Mouse (Mus musculus) lung, embryonic 14.5 days (tissue): ENCODE measurements around the gene Ddx17. TPM values are rescaled to one million over a fixed set of nuclear protein-coding genes. Genes with fewer than 3 reads are reported as not detected.
A peak's percentile ranks its signal among the peaks of the same experiment; 100 is the strongest.

Experiments used
- ATAC-seq: fragments of 200-750 bp; cut with Nextera tagmentation; 2 replicates; pipeline ENCODE4 v1.8.0; 2017; ENCODE audit warnings: mild to moderate bottlenecking, moderate TSS enrichment, moderate library complexity; ENCODE audit not compliant: insufficient read depth
- DNase-seq: peaks from one replicate; pipeline ENCODE4 v3.0.0-alpha.2; 2015
- H3K27ac ChIP-seq: fragments of 300-500 bp; sonication (generic); 2 replicates; pipeline ENCODE4 v1.5.1; 2014; ENCODE audit warnings: low read depth, mild to moderate bottlenecking, moderate library complexity
- H3K27me3 ChIP-seq: fragments of 300-500 bp; sonication (generic); 2 replicates; pipeline ENCODE4 v1.6.1; 2014; ENCODE audit warnings: low read length, control low read depth; ENCODE audit not compliant: insufficient read depth
- H3K36me3 ChIP-seq: fragments of 300-500 bp; sonication (generic); 2 replicates; pipeline ENCODE4 v1.6.1; 2014; ENCODE audit warnings: control low read depth; ENCODE audit not compliant: insufficient read depth
- H3K4me1 ChIP-seq: fragments of 300-500 bp; sonication (generic); 2 replicates; pipeline ENCODE4 v1.6.1; 2014; ENCODE audit warnings: antibody characterized with exemption, control low read depth; ENCODE audit not compliant: insufficient read depth
- H3K4me2 ChIP-seq: fragments of 300-500 bp; sonication (generic); 2 replicates; pipeline ENCODE4 v1.6.1; 2014; ENCODE audit warnings: mild to moderate bottlenecking
- H3K4me3 ChIP-seq: fragments of 300-500 bp; sonication (generic); 2 replicates; pipeline ENCODE4 v1.5.1; 2014; ENCODE audit warnings: low read depth, low read length
- H3K9ac ChIP-seq: fragments of 300-500 bp; sonication (generic); 2 replicates; pipeline ENCODE4 v1.6.1; 2014
- H3K9me3 ChIP-seq: fragments of 300-500 bp; sonication (generic); 2 replicates; pipeline ENCODE4 v1.6.1; 2016; ENCODE audit warnings: low read depth, low read length, control low read depth
- CTCF ChIP-seq: IDR thresholded peaks from 2 replicates; pipeline ENCODE4 v1.5.1; 2016; ENCODE audit warnings: antibody characterized with exemption, low read depth
- WGBS: fragments of 180-500 bp; shearing (Covaris S2); extraction: QIAGEN DNeasy Blood & Tissue Kit; methylation state at CpG from one replicate; pipeline ENCODE4 v1.1.7; 2014; 5-methylcytosine and 5-hydroxymethylcytosine counted together
- microRNA-seq: library from miRNA; unstranded; fragments of <30 nt; microRNA quantifications from one replicate; pipeline ENCODE4, GENCODE M21; 2016; ENCODE audit warnings: borderline number of aligned reads
- polyA plus RNA-seq: library from polyadenylated mRNA; unstranded; fragments of >200 nt; fragmentation: Nextera tagmentation; extraction: Ambion mirVana; gene quantifications from 2 replicates; pipeline ENCODE4 v1.2.1, GENCODE M21; 2014

Ddx17 gene
- polyA plus RNA-seq, 1 experiment from 2014 or later = 83.8 TPM

DNA sequence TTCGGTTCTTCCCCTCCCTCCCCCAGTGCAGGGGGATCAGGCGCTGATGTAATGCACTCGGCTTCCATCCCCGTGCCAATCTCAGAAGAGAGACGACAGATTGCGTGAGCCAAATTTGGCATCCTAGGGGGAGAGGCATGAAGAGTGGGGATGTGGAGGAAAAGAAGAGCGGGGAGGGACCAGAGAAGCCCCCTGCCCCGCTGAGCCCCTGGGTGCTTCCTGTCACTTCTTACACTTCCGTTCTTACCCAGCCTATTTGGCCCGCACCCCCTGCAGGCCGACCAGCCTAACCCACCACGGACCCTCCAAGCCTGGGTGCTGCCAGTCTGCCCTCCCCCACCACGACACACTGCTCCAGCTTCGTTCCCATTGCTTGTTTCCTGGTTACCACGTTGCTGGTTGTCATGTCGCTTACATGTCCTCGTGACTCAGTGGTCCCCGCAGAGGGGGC, 43.6 kb downstream of the Ddx17 start:
- DNase-seq (no peak), ATAC-seq (no peak)
- H3K36me3 ChIP-seq = no peaks in the 10 kb centered on the region
- no peak for TF ChIP-seq CTCF
- H3K4me3 ChIP-seq = no peak overlapping the region
- no peaks in the 10 kb centered on the region for H3K9me3 ChIP-seq
- no peaks in the 10 kb centered on the region; the same call in 1 of the 2 replicates for H3K4me1 ChIP-seq
- H3K27me3 ChIP-seq = peaks cover 75% of the 10 kb centered on the region
- H3K9ac ChIP-seq = no peak overlapping the region
- 11% methylated on average over 18 of the region's 18 CpGs for WGBS
- no peak overlapping the region for H3K4me2 ChIP-seq
- H3K27ac ChIP-seq = no peak overlapping the region

DNA sequence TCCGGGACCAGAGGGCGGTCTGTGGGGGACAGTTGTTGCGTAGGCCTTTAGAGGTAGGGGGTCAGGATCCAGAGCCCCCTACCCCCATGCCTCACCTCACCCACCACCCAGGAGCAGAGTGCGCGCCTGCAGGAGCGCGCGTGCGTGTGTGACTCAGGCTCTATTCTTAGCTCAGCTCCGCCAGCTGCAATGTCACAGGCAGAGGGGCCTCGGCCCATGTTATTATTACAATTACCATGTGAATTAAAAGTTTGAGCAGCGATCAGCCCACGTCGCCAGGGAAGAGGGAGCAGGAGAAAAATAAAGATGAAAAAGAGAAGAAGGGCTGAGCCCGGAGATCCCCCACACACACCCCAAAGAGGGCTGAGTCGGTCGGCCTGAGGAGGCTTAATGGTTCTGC, 46.4 kb downstream of the Ddx17 start:
- no peak for TF ChIP-seq CTCF
- H3K4me3 ChIP-seq = no peak overlapping the region
- no peaks in the 10 kb centered on the region for H3K36me3 ChIP-seq
- DNase-seq = no peak
- H3K4me1 ChIP-seq = no peaks in the 10 kb centered on the region
- no peaks in the 10 kb centered on the region for H3K9me3 ChIP-seq
- 61% methylated on average over 17 of the region's 17 CpGs for WGBS
- no peak overlapping the region for H3K4me2 ChIP-seq
- ATAC-seq = no peak
- H3K9ac ChIP-seq = no peak overlapping the region
- peaks cover 47% of the 10 kb centered on the region for H3K27me3 ChIP-seq
- H3K27ac ChIP-seq = no peak overlapping the region

DNA sequence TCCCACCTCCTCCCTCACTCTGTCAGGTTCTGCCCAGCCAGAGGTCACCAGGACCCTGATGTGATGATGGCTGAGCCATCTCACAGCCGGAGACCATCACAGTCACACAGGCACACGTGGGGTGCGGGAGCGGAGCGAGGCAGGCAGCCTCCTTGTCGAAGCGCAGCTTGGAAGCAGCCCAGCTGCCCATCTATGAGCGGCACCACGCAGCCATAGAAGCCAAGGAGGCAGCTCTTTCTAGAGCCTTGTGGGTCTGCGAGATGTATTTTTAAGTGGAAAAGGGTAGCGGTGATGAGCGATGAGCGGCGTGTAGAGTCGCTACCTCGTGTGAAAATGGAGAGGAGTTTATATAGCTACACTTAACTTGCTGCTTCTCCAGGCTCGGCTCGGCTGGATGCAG, 53.0 kb downstream of the Ddx17 start:
- Histone ChIP-seq H3K4me2 (0 out of 2 replicates have a peak overlapping the region, but pooled peaks have one; percentile 24), H3K4me3 (no peak overlapping the region), H3K27me3 (peaks cover 22% of the 10 kb centered on the region; the same call in 1 of the 2 replicates)

DNA sequence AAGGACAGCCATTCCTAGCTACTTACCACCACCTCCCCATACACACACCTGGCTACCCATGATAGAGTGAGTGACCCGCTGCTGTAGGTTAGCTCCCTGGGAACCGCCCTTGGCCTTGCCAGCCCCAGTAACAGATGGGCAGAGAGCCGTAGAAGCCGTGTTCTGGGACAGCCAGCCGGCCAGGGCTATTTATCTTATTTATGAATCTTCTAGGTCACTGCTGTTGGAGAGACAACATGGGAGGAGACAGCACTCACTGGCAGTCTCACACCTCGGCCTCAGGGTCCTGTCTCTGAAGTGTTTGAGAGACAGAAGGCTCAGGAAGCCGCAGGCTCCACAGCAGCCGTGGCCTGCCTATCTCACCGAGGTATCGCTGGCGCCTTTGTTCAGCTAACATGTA, 57.1 kb downstream of the Ddx17 start:
- no peak for TF ChIP-seq CTCF
- no peak for ATAC-seq
- WGBS = 40% methylated on average over 11 of the region's 11 CpGs

More for the DNA sequence above, 53.0 kb downstream of the Ddx17 start:
- WGBS = 15% methylated on average over 18 of the region's 18 CpGs
- no peak for TF ChIP-seq CTCF
- Histone ChIP-seq H3K9me3 (no peaks in the 10 kb centered on the region), H3K36me3 (no peaks in the 10 kb centered on the region), H3K4me1 (no peaks in the 10 kb centered on the region), H3K9ac (no peak overlapping the region), H3K27ac (no peak overlapping the region)
- DNase-seq = peak; percentile 48
- ATAC-seq = peak; percentile 47; the same call in 1 of the 2 replicates

DNA sequence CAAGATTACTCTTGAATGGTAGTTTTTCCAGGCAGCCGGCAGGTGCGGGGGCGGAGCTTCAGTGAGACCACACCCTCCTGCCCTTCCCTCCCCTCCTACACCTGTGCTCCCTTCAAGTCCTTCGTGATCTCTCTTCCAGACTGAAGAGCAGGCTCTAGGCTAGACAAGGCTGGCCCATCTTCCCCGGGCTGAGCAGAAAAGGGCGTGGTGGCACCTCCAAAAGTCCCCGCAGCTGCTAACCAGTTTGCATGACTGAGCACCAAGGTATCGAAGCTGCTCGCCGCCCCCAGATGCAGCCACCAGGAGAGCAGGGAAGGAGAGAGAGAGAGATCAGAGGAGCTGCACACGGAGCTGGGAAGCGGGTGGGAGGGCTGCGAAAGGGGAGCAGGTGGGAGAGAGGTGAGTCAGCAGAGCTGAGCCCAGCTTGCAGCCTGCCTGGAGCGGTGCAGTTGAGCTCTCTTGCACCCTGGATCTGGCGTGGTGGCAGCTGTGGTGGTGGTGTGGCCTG, 65.3 kb downstream of the Ddx17 start:
- Histone ChIP-seq H3K9me3 (no peaks in the 10 kb centered on the region), H3K4me1 (no peaks in the 10 kb centered on the region), H3K4me2 (peak overlapping the region; percentile 12; the same call in 1 of the 2 replicates), H3K36me3 (no peaks in the 10 kb centered on the region), H3K27ac (no peak overlapping the region), H3K27me3 (0 out of 2 replicates have a peak, but pooled peaks cover 4% of the 10 kb centered on the region), H3K4me3 (no peak overlapping the region), H3K9ac (no peak overlapping the region)
- ATAC-seq (no peak), DNase-seq (peak; percentile 48)
- WGBS = 9% methylated on average over 15 of the region's 15 CpGs
- no peak for TF ChIP-seq CTCF

More for the DNA sequence above, 57.1 kb downstream of the Ddx17 start:
- peaks cover 22% of the 10 kb centered on the region; the same call in 1 of the 2 replicates for H3K27me3 ChIP-seq
- H3K27ac ChIP-seq = no peak overlapping the region
- DNase-seq = no peak
- no peak overlapping the region for H3K9ac ChIP-seq
- H3K36me3 ChIP-seq = no peaks in the 10 kb centered on the region
- H3K4me3 ChIP-seq = no peak overlapping the region
- H3K4me1 ChIP-seq = no peaks in the 10 kb centered on the region
- H3K9me3 ChIP-seq = no peaks in the 10 kb centered on the region
- H3K4me2 ChIP-seq = no peak overlapping the region

Small RNA genes within 50 kb of the gene (microRNA-seq; reads per million reads assigned to microRNA genes)
- gene Gm27903 = not detected

Other genes starting within 250 kb of the Ddx17 start
- 15.2 and 18.4 TPM in 2 replicates for gene Pla2g6, start 218.4 kb downstream of the Ddx17 start, polyA plus RNA-seq
- 3.3 and 4.3 TPM in 2 replicates for gene Maff, start 200.1 kb downstream of the Ddx17 start, polyA plus RNA-seq
- gene Tmem184b, start 143.2 kb downstream of the Ddx17 start, polyA plus RNA-seq = 77.3 and 78.3 TPM in 2 replicates
- gene Csnk1e, start 91.2 kb downstream of the Ddx17 start, polyA plus RNA-seq = 93.2 and 99.6 TPM in 2 replicates
- gene Kcnj4, start 41.5 kb downstream of the Ddx17 start, polyA plus RNA-seq = not detected in 2 replicates
- 60.3 and 68.2 TPM in 2 replicates for gene Kdelr3, start 30.3 kb downstream of the Ddx17 start, polyA plus RNA-seq
- 2.9 and 3.4 TPM in 2 replicates for gene Dmc1, start 58.4 kb upstream of the Ddx17 start, polyA plus RNA-seq
- 1.4 and 1.5 TPM in 2 replicates for gene Fam227a, start 112.2 kb upstream of the Ddx17 start, polyA plus RNA-seq
- gene Cby1, start 112.5 kb upstream of the Ddx17 start, polyA plus RNA-seq = 51.2 and 52.8 TPM in 2 replicates
- gene Tomm22, start 124.1 kb upstream of the Ddx17 start, polyA plus RNA-seq = 244 and 245 TPM in 2 replicates
- gene Josd1, start 141.2 kb upstream of the Ddx17 start, polyA plus RNA-seq = 15.0 and 15.2 TPM in 2 replicates
- gene Gtpbp1, start 144.1 kb upstream of the Ddx17 start, polyA plus RNA-seq = 35.5 and 37.9 TPM in 2 replicates
- 7.5 and 8.6 TPM in 2 replicates for gene Sun2, start 195.8 kb upstream of the Ddx17 start, polyA plus RNA-seq
- gene Dnal4, start 231.1 kb upstream of the Ddx17 start, polyA plus RNA-seq = 61.0 and 63.8 TPM in 2 replicates